Mouse (Mus musculus): ENCODE measurements around the gene Cdk15.

DNA sequence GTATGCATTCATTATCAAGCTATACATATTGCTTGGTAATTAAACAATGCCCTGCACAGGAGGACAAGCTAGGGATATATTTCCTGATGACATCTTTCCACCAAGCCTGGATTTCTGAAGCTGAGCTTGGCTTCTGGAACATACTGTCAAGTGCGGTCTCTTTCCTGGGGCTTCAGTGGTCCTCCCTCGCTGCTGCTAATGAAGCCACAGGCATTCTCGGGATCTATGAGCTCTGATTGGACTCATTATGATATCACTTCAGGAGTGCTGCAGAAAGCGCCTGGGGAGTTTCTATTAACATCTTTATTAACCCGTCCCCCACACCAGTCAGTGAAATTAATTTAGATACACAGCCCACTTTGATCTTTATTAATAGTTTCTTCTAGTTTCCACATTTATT lies 62.2 kb downstream of the Cdk15 start:
- TF ChIP-seq GATA1 (IDR thresholded peaks at IDR 0.05; ENCODE audit: borderline replicate concordance, low read length) (no peak), FLI1 (IDR thresholded peaks at IDR 0.05; ENCODE audit: low read length) (no peak)

All from megakaryocyte, embryonic 14.5 days (primary cell).